Mouse (Mus musculus): Measurements from ENCODE around the gene Mical2.

The Mical2 gene

DNA sequence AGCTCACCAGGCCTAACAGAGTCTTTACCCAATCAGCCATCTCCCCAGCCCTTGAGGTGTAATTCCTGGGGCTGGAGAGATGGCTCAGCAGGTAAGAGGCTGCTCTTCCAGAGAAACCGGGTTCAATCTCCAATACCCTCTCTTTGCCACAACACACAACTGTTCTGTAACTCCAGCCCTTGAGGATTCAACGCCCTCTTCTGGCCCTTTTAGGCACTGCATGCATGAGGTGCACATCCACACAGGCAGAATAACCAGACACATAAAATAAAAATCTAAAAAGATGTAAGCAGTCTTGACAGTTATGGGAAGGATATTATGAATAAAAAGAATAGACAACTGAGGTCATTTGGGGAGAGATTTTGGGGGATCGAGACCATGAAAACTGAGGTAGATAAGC lies 9.8 kb upstream of the Mical2 start:
- H3K36me3 ChIP-seq (ENCODE audit: insufficient read depth, low read length): no peaks in the 10 kb centered on the region
- peaks cover 36% of the 10 kb centered on the region for H3K4me1 ChIP-seq (replicated peaks; ENCODE audit: low read depth, low read length)
- no peak overlapping the region for H3K4me3 ChIP-seq (replicated peaks; ENCODE audit: low read length)
- peaks cover 6% of the 10 kb centered on the region for H3K9me3 ChIP-seq (ENCODE audit: low read length)
- peaks cover 12% of the 10 kb centered on the region for H3K27me3 ChIP-seq (ENCODE audit: insufficient read depth, low read length)
- peak; percentile 66 for TF ChIP-seq CTCF (conservative IDR thresholded peaks at IDR 0.05; ENCODE audit: low read length)
- TF ChIP-seq POU5F1 (IDR thresholded peaks at IDR 0.05; ENCODE audit: borderline replicate concordance, low read length): no peak

DNA sequence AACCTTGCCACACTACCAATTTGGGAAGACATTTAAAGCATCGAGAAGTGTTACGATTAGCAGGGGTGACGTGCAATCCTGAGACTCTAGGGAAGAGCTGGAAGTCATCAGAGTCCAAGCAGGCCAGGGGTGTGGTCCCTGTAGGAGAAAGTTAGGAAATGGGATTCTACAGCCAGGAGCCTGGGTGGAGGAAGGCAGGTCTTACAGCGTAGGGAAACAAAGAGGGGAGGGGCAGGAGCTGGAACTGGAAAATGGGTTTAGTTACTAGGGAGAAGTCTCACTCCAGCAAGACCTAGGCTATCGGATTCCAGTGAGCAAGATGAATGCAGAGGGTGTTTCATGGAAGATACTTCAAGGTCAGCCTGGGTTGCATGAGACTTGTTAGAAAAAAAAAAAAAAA lies 8.9 kb upstream of the Mical2 start:
- H3K9me3 ChIP-seq (ENCODE audit: low read length): peaks cover 8% of the 10 kb centered on the region

DNA sequence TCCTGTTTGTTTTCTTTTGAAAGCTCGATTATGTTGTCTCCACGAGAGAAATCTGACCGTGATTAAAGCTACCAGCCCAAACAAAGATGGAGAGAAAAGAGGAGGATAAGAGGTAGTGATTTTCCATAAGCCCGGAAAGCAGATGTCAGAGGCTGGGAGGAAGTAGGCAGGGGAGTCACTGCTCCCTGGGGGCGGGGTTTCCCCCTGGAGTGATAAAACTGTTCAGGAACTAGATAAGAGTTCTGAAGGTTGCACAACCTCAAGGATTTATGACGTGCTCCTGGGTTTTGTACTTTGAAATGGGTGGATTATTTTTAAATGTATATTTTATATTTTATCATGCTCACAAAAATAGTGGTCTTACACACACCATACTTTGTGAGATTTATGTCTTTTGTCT lies 8.4 kb upstream of the Mical2 start:
- Histone ChIP-seq H3K4me3 (replicated peaks; ENCODE audit: low read length) (no peak overlapping the region), H3K36me3 (ENCODE audit: insufficient read depth, low read length) (no peaks in the 10 kb centered on the region), H3K27me3 (ENCODE audit: insufficient read depth, low read length) (peaks cover 17% of the 10 kb centered on the region), H3K4me1 (replicated peaks; ENCODE audit: low read depth, low read length) (peaks cover 36% of the 10 kb centered on the region), H3K9me3 (ENCODE audit: low read length) (peaks cover 8% of the 10 kb centered on the region)
- TF ChIP-seq CTCF (conservative IDR thresholded peaks at IDR 0.05; ENCODE audit: low read length) (no peak), POU5F1 (IDR thresholded peaks at IDR 0.05; ENCODE audit: borderline replicate concordance, low read length) (no peak), NANOG (IDR thresholded peaks at IDR 0.05; ENCODE audit: borderline replicate concordance, low read length) (no peak)

More for the DNA sequence above, 8.9 kb upstream of the Mical2 start:
- H3K27me3 ChIP-seq (ENCODE audit: insufficient read depth, low read length): peaks cover 12% of the 10 kb centered on the region
- no peaks in the 10 kb centered on the region for H3K36me3 ChIP-seq (ENCODE audit: insufficient read depth, low read length)
- no peak overlapping the region for H3K4me3 ChIP-seq (replicated peaks; ENCODE audit: low read length)
- H3K4me1 ChIP-seq (replicated peaks; ENCODE audit: low read depth, low read length): peaks cover 36% of the 10 kb centered on the region
- TF ChIP-seq CTCF (conservative IDR thresholded peaks at IDR 0.05; ENCODE audit: low read length) (no peak), POU5F1 (IDR thresholded peaks at IDR 0.05; ENCODE audit: borderline replicate concordance, low read length) (no peak), NANOG (IDR thresholded peaks at IDR 0.05; ENCODE audit: borderline replicate concordance, low read length) (no peak)

DNA sequence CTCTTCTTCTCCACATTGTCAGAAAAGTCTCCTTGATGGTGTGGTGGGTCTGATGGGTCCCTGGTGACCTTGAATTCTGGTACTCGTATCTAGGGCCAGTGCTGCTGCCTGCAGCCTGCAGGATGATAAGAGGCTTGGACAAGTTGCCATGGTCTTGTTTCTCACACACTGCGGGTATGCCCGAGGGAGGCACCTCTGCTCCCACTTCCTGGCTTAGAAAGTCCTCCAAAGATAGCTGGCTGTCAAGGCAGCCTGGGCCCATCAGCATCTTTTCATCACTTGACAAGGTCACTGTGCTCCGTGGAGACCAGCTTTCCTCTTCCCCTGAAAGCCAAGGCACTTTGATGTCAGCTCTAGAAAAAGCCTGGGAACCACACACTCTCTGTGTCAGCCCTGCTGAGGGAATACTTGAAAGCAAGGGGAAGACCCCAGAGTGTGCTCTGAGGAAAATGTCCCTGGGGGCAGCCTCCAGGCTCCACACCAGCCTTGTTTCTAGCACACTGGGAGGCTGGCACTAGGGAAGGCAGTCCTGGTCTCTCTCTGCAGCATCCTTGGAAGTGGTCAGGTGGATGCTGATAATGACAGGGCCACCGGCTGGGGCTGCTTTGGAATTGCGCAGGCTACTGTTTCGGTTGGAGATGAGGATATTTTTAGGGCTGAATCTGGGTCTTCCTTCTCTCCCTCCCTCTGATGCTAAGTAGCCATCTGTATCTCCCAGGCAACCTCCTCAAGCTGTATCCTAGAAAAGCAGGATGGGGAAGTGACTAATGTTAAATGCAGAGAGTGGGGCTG lies 2.7 kb upstream of the Mical2 start:
- peaks cover 8% of the 10 kb centered on the region for H3K9me3 ChIP-seq (ENCODE audit: low read length)
- peaks cover 27% of the 10 kb centered on the region for H3K4me1 ChIP-seq (replicated peaks; ENCODE audit: low read depth, low read length)
- peaks cover 71% of the 10 kb centered on the region for H3K27me3 ChIP-seq (ENCODE audit: insufficient read depth, low read length)
- H3K4me3 ChIP-seq (replicated peaks; ENCODE audit: low read length): no peak overlapping the region
- no peak for TF ChIP-seq POU5F1 (IDR thresholded peaks at IDR 0.05; ENCODE audit: borderline replicate concordance, low read length)
- TF ChIP-seq CTCF (conservative IDR thresholded peaks at IDR 0.05; ENCODE audit: low read length): no peak
- no peak for TF ChIP-seq NANOG (IDR thresholded peaks at IDR 0.05; ENCODE audit: borderline replicate concordance, low read length)
- H3K36me3 ChIP-seq (ENCODE audit: insufficient read depth, low read length): no peaks in the 10 kb centered on the region

GRCm38 (mm10) chr7:112224854-112225253 lies 802 bp upstream of the Mical2 start:
- Histone ChIP-seq H3K4me3 (replicated peaks; ENCODE audit: low read length) (peak overlapping the region; percentile 83; the same call in 1 of the 2 replicates), H3K4me1 (replicated peaks; ENCODE audit: low read depth, low read length) (peaks cover 27% of the 10 kb centered on the region), H3K36me3 (ENCODE audit: insufficient read depth, low read length) (no peaks in the 10 kb centered on the region), H3K9me3 (ENCODE audit: low read length) (peaks cover 8% of the 10 kb centered on the region), H3K27me3 (ENCODE audit: insufficient read depth, low read length) (peaks cover 68% of the 10 kb centered on the region)
- TF ChIP-seq CTCF (conservative IDR thresholded peaks at IDR 0.05; ENCODE audit: low read length) (no peak), NANOG (IDR thresholded peaks at IDR 0.05; ENCODE audit: borderline replicate concordance, low read length) (no peak), POU5F1 (IDR thresholded peaks at IDR 0.05; ENCODE audit: borderline replicate concordance, low read length) (no peak)

DNA sequence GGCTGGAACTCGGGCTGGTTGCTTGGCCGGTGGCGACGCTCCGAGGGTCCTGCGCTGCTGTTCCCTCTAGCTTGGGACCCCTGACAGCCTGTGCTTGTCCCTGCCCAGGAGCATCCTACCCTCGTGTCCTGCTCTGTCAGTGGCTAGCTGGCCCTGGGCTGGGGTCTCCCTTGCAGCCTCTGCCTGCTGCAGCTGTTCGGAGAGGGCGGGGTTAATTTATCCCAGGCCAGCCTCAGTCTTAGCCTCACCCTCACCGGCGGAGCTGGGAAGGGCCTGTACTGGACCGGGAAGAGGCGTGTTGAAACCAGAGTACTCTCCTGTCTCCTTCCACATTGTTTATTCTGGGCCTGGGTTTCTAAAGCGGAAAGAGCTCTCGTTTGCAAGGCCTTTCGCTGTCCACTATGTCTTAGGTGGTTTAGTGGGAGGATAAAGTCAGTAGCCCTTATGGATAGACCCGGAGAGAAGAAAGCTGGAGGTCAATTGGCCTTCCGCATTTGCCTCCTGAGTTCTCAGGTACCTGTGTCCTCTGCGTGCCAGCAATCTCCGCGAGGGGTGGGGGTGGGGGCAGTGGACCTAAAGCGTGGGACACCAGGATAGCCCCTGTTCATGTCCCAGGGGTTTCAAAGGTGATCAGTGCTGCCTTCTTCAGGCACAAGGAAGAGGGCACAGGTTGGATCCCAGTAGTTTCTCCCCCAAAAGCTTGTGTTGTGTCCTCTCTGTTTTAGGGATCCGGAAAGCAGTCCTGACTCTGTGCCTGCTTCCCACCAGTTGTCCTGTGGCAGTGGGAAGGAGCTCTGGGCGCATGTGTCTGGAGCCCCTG lies 1.0 kb downstream of the Mical2 start:
- peaks cover 68% of the 10 kb centered on the region for H3K27me3 ChIP-seq (ENCODE audit: insufficient read depth, low read length)
- no peaks in the 10 kb centered on the region for H3K36me3 ChIP-seq (ENCODE audit: insufficient read depth, low read length)
- H3K4me3 ChIP-seq (replicated peaks; ENCODE audit: low read length): peak overlapping the region; percentile 83
- peaks cover 27% of the 10 kb centered on the region for H3K4me1 ChIP-seq (replicated peaks; ENCODE audit: low read depth, low read length)
- TF ChIP-seq NANOG (IDR thresholded peaks at IDR 0.05; ENCODE audit: borderline replicate concordance, low read length) (no peak), POU5F1 (IDR thresholded peaks at IDR 0.05; ENCODE audit: borderline replicate concordance, low read length) (no peak), CTCF (conservative IDR thresholded peaks at IDR 0.05; ENCODE audit: low read length) (no peak)
- no peaks in the 10 kb centered on the region for H3K9me3 ChIP-seq (ENCODE audit: low read length)

GRCm38 (mm10) chr7:112227266-112227562 lies 1.6 kb downstream of the Mical2 start:
- H3K4me3 ChIP-seq (replicated peaks; ENCODE audit: low read length): no peak overlapping the region
- H3K9me3 ChIP-seq (ENCODE audit: low read length): no peaks in the 10 kb centered on the region
- TF ChIP-seq POU5F1 (IDR thresholded peaks at IDR 0.05; ENCODE audit: borderline replicate concordance, low read length) (no peak), NANOG (IDR thresholded peaks at IDR 0.05; ENCODE audit: borderline replicate concordance, low read length) (no peak), CTCF (conservative IDR thresholded peaks at IDR 0.05; ENCODE audit: low read length) (no peak)
- H3K27me3 ChIP-seq (ENCODE audit: insufficient read depth, low read length): peaks cover 66% of the 10 kb centered on the region
- peaks cover 27% of the 10 kb centered on the region for H3K4me1 ChIP-seq (replicated peaks; ENCODE audit: low read depth, low read length)
- H3K36me3 ChIP-seq (ENCODE audit: insufficient read depth, low read length): no peaks in the 10 kb centered on the region

GRCm38 (mm10) chr7:112228827-112229498 lies 3.3 kb downstream of the Mical2 start:
- no peaks in the 10 kb centered on the region for H3K36me3 ChIP-seq (ENCODE audit: insufficient read depth, low read length)
- TF ChIP-seq NANOG (IDR thresholded peaks at IDR 0.05; ENCODE audit: borderline replicate concordance, low read length) (no peak), CTCF (conservative IDR thresholded peaks at IDR 0.05; ENCODE audit: low read length) (no peak), POU5F1 (IDR thresholded peaks at IDR 0.05; ENCODE audit: borderline replicate concordance, low read length) (no peak)

More at GRCm38 (mm10) chr7:112228827-112229498, 3.3 kb downstream of the Mical2 start:
- H3K4me3 ChIP-seq (replicated peaks; ENCODE audit: low read length): no peak overlapping the region
- H3K4me1 ChIP-seq (replicated peaks; ENCODE audit: low read depth, low read length): peaks cover 27% of the 10 kb centered on the region
- no peaks in the 10 kb centered on the region for H3K9me3 ChIP-seq (ENCODE audit: low read length)
- H3K27me3 ChIP-seq (ENCODE audit: insufficient read depth, low read length): peaks cover 55% of the 10 kb centered on the region

Data from E14TG2a.4 (cell line).